Mouse (Mus musculus) spleen, adult 12 weeks (tissue): ENCODE data around the gene Tifa.
A peak's percentile ranks its signal among the peaks of the same experiment; 100 is the strongest.

ENCODE experiments used
- DNase-seq: peaks from one replicate; pipeline ENCODE4 v3.0.0; 2022; ENCODE audit warnings: low spot score

Gene Tifa

GRCm38 (mm10) chr3:127826503-127826902 is 36.9 kb downstream of the Tifa start:
- no peak for DNase-seq

- DNase-seq, result no peak
Observed at GRCm38 (mm10) chr3:127827123-127827522, 37.5 kb downstream of the Tifa start.

DNA sequence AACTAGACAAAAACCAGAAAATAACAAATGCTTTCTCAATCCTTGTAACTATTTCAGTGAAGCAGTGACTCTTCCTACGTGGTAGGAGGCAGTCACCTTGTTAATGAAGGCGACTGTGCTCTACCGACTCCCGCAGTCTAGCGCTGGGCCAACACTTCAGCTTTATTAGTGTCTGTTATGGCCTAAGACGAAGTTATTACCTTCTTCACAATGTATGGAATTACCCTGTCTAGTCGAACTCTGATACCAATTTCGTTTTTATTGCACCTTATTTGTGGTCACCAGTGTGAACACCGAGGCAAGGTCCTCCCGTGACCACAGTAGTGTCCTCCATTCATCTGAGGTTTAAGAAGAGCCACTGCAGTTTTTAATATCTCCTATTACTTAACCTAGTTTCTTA is 40.6 kb downstream of the Tifa start:
- no peak for DNase-seq

DNA sequence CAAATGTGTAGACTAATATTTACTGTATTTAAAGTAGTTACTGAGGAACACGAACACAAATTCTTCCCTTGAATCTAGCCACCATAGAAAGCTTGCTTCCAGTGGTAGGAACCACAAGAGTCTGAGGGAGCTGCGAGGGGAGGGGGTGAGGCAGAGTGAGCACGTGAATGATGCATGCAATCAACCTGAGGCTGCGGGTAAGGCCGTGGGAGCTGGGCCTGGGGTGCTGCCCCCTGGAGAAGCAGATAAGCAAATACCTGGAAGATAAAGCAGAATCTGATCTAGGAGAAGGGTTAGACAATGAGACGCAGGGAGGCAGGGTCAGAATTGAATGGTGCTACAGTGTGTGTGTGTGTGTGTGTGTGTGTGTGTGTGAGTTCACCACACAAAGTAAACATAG is 41.5 kb downstream of the Tifa start:
- no peak for DNase-seq

DNA sequence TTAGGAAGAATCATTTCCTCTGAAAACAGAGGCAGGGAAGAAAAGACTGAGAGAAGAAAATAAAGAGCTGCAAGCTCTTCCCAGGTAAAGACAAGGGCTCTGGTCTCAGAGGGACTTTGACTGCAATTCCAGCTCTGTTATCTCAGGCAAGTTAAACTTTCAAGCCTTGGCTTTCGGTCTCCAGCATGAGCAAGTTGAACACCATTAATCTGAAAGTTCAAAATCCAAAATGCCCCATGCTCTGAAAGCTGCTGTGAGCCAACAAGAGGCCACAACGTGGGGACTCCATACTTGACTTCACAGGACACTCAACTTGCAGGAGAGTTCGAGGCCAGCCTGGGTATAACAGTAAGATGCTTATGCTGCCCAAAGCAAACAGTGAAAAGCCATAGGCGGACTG is 44.4 kb downstream of the Tifa start:
- no peak for DNase-seq

DNA sequence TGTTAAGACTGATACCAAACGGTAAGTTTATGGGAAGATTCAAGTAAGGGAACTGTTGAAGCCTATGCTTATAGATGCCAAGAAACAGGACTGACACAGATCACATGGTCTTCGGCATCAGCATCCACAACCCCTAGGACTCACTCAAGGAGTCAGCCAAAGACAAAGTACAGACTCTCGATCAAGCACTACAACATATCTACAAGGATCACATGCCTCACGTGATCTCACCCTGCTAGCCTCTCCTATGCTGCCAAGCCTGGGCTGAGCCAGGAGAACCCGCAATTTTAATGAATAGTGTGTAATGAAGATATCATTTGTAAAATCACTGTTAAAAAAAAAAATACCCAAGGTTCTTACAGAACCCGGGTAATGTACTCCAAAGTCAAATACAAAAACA is 46.0 kb downstream of the Tifa start:
- no peak for DNase-seq

DNA sequence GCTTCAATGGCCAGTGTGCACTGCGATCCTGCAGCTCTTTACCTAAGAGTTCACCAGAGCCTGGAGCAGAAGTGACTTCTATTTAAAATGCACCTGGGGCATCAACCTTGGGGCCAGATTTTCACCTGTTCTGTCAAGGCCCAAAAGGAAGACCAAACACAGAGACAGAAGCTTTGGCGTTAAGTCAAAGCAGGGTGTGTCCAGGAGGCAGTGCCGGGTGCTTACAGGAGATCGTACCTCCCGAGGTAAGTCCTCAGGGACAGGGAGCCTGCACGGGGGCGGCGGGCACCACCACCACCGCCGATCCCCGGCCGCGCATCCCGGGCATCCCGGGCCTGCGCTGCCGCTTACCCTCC is 47.2 kb downstream of the Tifa start:
- DNase-seq, result no peak

DNA sequence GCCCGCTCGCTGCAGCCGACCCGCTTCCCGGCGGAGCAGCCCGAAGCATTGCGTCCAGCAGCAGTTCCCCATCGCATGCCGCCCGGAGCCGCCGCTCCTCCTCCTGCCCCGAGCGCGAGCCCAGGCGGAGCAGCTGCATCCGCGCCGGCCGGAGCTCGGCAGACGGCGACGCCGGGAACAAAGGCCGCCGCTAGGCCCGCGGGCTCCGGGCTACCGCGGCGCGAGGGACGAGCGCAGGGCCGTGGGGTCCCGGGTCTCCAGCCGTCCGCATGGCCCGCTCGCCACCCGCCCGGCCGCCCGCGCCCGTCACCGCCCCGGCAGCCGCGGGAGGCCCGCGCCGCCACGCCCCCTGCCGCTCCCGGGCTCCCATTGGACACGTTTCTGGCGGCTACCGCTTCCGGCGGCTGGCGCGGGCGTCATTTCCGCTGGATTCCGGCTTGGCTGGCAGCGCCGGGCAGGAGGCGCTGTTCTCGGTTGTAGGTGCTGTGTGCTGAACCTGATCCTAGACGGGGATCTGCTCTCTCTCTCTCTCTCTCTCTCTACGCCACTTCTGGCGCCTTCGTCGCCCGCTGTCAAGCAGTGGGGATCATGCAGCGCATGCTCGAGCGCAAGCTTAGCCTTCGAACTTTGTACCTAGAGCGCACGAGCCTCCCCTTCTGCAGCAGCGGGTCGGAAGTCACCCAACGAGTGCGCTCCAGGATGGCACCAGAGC is 47.7 kb downstream of the Tifa start, which contains the start of gene Ap1ar:
Gene Ap1ar (minus strand): TSS at position 370 of the 712 bp plus-strand sequence.
- DNase-seq, result peak; percentile 93

GRCm38 (mm10) chr3:127837972-127838644 is 48.5 kb downstream of the Tifa start:
- no peak for DNase-seq

DNA sequence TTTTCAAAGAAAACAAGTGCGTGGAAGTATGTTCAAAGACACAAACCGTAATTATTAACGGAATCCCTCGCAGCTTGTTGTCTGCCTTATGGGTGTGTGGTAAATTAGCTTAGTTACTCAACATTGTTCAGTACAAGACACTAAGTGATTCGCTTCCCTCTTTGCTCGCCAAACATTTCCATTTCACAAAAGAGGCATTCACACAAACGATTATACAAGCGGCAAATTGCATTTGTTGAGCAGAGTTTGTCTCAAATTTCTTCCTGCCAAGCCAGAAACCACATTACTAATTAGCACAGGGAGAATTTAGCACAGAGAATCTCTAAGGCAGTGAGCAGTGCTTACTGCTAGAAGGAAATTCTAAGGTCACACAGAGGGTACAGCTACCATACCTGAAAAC is 52.3 kb downstream of the Tifa start:
- DNase-seq, result no peak

DNA sequence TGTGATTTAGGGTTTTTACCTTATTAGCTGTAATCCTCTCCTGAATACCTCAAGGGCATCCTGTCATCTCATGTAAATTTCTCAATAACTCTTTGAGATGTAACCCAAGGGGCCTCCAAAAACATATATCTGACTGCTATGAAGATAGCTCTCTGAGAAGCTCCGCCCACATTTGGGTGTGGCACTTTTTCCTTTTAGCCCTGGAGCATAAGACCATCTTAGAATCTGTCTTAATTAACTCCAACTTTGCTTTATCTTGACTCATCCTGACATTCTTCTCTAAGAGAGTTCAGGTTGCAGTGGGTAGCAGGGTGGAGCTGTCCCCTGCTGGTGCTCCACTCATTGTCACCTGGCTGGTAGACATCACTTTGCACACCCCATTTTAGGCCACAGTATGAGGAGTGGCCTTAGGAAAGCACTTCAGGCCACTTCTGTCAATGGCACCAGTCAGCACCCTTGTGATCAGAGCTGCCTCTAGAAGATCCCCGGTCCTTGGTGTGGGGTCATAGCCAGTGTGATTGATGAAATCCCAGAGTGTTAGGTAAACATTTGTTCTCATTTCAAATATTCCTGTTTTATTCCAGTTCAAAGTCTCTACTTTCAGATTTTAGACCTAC is 53.8 kb downstream of the Tifa start:
- DNase-seq, result no peak

GRCm38 (mm10) chr3:127843941-127844327 is 54.3 kb downstream of the Tifa start:
- DNase-seq, result no peak

DNA sequence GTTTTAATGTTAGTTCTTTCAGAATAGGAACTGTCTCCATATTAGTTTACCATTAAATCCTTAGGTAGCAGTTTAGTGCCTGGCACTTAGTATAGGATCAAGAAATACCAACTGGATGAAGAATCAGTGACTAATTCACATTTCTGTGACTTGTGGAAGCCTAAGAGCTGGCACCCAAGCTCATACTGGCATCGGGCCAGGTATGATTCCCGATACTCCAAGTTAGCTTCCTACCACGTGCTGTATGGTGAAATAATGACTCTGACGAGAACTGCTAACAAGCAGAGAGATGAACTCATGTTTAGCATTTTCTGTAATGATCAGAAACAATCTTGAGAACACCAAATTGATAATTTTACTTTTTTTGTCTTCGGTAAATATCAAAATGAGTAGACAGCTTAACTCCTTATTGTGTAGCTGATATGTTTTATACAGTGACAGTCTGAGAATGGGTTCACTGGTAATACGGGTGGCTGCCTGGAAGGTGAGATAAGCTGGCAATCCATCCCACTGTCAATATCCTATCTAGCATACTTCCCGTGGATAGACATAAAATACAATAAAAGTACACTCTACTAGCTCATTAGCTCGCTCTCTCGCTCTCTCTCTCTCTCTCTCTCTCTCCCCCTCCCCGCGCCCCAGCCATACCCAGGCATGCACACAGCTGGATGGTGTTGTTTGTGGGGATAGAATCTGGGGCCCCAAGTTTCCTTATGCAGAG is 58.6 kb downstream of the Tifa start:
- DNase-seq, result no peak

DNA sequence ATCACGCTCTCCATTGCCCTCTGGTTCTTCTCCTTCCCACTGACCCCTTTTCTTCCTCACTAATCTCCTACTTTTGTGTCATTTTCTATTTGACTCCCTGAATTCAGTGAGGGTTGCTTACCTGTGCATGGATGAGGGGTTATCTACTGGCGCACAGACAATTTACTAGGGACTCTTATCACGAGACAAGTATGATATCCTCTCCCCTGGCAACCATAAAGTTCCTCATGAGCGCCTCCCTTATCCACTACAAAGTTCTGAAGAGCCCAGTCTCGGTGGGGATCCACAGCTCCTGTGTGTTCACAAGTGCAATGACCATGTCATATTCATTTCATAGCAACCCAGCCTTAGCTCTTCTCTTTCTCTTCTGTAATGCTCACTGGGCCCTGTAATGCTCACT is 60.3 kb downstream of the Tifa start:
- DNase-seq, result no peak

DNA sequence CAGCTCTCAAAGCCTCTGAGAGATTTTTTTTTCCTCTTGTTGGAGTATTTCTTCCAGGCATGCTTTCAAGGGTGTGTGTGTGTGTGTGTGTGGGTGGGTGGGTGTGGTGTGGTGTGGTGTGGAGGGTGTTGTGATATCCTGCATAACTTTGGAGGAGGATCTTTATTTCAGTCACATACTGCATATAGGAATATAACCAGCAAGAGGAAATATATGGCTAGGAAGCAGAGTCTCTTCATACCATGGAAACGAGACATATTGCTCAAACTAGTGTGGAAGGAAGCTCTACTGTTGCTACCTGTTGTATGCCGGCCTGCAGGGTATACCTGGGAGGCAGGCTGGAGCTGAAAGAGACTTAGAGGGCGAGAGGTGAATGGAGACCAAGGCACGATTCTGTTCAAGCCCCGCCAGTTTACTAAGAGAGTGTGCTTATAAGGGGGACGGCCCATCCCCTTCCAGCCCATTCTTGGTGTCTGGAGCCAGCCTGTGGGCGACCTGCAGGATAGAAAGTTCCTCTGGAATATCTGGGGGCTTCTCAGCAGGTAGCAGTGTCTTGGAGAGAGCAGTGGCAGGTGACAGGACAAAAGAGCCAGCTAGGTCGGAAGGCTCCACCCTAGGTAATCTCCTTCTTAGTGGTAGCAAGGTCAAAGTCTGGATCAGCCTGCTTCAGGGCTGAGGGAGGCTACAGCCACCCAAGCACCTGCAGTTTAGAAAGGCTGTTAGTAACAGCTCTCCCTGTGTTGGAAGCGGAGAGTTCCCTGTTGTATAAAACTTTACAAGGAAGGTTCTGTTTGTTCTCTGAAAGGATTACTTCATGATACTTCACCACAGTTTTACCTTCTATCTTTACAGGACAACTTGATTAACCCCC is 61.4 kb downstream of the Tifa start:
- DNase-seq, result no peak

- no peak for DNase-seq
Observed at GRCm38 (mm10) chr3:127852722-127853121, 63.1 kb downstream of the Tifa start.

DNA sequence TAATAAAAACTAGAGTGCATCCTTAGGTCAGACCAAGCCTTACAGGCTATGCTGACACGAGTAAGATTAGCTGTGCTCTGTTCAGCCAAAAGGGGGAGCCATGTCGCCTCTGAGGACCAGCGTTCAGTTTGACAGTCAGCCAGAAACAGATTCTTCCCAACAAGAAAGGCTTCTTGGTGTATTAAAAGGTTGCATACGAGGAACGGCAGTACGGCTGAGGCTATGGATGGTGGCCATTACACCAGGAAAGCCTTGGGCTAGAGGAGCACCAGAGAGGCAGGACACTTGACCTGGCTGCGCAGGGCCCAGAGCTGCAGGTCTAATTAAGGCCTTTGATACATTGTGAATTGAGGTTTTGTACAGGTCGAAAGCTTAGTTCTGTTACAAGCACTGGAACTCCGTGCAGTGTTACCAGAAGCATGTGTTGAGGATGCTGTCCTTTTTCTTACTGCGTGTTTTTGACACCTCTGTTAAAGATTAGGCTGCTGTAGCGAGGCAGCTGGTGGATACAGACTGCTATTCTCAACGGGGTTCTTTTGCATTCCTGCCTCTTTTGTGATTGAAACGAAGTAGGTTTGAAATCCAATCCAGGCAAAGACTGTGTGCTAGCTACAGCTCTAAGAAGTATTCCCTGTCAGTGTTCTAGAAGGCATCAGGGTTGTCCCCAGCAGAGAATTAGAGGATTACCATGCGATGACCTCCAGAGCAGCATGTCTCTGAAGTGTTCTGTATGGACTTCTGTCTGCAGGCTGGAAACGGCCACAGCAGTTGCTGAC is 64.0 kb downstream of the Tifa start:
- peak; percentile 61 for DNase-seq

- no peak for DNase-seq
Observed at GRCm38 (mm10) chr3:127861340-127861739, 71.7 kb downstream of the Tifa start.

GRCm38 (mm10) chr3:127862479-127862878 is 72.9 kb downstream of the Tifa start:
- DNase-seq, result no peak

DNA sequence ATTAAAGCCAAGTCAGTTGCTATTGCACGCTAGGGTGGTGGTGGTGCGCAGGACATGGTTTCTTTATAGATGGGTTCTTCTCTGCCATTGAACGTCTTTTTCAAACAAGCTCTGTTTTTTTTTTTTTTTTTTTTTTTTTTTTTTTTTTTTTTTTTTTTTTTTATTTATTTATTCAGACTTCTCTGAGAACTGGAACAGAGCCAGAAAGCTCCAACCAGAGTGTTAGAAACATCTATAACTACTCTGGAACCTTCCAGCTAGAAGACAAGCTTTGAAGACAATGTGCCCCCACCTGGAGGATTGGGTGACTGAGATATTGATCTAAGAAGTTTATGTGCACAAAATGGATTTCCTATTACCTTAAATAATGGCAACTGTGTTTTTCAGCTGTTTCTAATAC is 74.0 kb downstream of the Tifa start:
- DNase-seq, result no peak

DNA sequence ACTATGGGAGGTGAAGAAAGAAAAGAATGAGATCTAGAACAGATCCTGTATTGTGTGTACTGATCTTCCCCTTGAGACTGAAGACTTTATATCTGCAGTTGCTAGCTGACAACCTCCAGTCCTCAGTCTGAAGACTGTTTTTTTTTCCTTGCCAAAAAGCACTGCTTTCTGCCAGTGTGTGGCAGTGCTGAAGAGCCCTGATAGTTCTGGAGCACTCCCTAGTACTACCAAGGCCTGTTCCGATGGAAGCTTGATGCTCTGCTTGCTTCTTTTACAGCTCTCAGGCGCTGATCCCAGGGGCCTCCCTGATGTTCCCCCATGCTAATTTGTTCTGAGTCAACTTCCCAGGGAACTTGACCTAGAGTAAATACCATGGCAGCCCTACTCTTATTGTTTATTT is 74.6 kb downstream of the Tifa start:
- no peak for DNase-seq
